In the genomic region with DNA sequence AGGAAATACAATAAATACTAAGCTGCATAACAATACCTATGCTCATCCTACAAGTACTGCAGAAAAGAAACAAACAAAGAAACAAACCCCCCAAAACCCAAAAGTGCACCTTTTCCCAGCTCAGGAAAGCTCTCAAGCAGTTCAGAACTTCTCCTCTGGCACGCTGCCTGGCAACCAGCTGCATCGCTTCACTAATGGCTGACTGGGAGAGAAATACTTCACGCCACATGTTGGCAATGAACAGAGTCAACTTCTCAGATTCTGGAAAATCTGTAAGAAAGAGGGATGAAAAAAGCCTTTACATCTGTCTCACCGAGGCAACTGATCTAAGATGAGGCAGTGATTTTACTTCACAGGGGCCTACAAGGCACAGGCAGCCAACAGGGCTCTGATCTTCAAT, we compare ENCODE assay signal across 13 mouse cellular contexts. TPM values are rescaled to one million over a fixed set of nuclear protein-coding genes. Genes with fewer than 3 reads are reported as not detected.
DNase-seq lines count a peak whose midpoint lies in the region; ATAC-seq and TF ChIP-seq lines count a peak whose summit lies in the region.
"Had no signal": no experiment of that assay in that cellular context is flagged by ENCODE, and none has a peak within 500 bp of the region (broad histone marks: within the 10 kb centered on the region; RNA-seq: fewer than 3 reads in every experiment).

No protein-coding gene starts in this region.

- no peak overlapping the region for H3K27ac ChIP-seq in heart, adult 2 months
- H3K27ac ChIP-seq in heart, embryonic 12.5 days (ENCODE audit: poor library complexity, severe bottlenecking), result no peak overlapping the region
- H3K27ac ChIP-seq: forebrain, embryonic 12.5 days; limb, embryonic 15.5 days; lung, embryonic 15.5 days; midbrain, embryonic 13.5 days had no signal

- no peak overlapping the region for H3K4me2 ChIP-seq in heart, embryonic 12.5 days
- H3K4me2 ChIP-seq: forebrain, embryonic 12.5 days; limb, embryonic 15.5 days; lung, embryonic 15.5 days; midbrain, embryonic 13.5 days had no signal

- H3K4me3 ChIP-seq in heart, adult 2 months, result no peak overlapping the region
- no peak overlapping the region for H3K4me3 ChIP-seq in heart, embryonic 12.5 days
- H3K4me3 ChIP-seq: forebrain, embryonic 12.5 days; limb, embryonic 15.5 days; lung, embryonic 15.5 days; midbrain, embryonic 13.5 days had no signal

- intact Hi-C loops in heart, adult 2 months (cut with DNase I), result no loop called here
- intact Hi-C loops in left cerebral cortex, postnatal 14 days (cut with DNase I), result no loop called here

- TF ChIP-seq POLR2A in heart, adult 2 months (IDR thresholded peaks at IDR 0.05; ENCODE audit: insufficient read depth, low read depth, low read length), result no peak

- H3K4me1 ChIP-seq in heart, adult 2 months (ENCODE audit: control insufficient read depth, insufficient read depth, low read length), result no peaks in the 10 kb centered on the region
- H3K4me1 ChIP-seq in heart, embryonic 12.5 days (replicated peaks), result no peaks in the 10 kb centered on the region
- H3K4me1 ChIP-seq: forebrain, embryonic 12.5 days; limb, embryonic 15.5 days; midbrain, embryonic 13.5 days had no signal

- TF ChIP-seq EP300 in heart, adult 2 months (IDR thresholded peaks at IDR 0.05; ENCODE audit: insufficient read depth, low read depth, low read length), result no peak

- no peaks in the 10 kb centered on the region for H3K9me3 ChIP-seq in heart, embryonic 12.5 days (replicated peaks)
- H3K9me3 ChIP-seq: forebrain, embryonic 12.5 days; limb, embryonic 15.5 days; lung, embryonic 15.5 days; midbrain, embryonic 13.5 days had no signal

- H3K27me3 ChIP-seq in heart, adult 2 months (ENCODE audit: control insufficient read depth, insufficient read depth, low read length), result no peaks in the 10 kb centered on the region
- no peaks in the 10 kb centered on the region for H3K27me3 ChIP-seq in heart, embryonic 12.5 days (replicated peaks)
- H3K27me3 ChIP-seq: forebrain, embryonic 12.5 days; limb, embryonic 15.5 days; lung, embryonic 15.5 days; midbrain, embryonic 13.5 days had no signal

- H3K36me3 ChIP-seq in heart, adult 2 months (ENCODE audit: control insufficient read depth, insufficient read depth, low read length), result no peaks in the 10 kb centered on the region
- peaks cover 86% of the 10 kb centered on the region for H3K36me3 ChIP-seq in heart, embryonic 12.5 days

- no peak for ATAC-seq in heart, embryonic 12.5 days (ENCODE audit: insufficient number of reproducible peaks, low FRiP score)
- ATAC-seq: midbrain, embryonic 13.5 days had no signal

- H3K79me2 ChIP-seq in heart, adult 2 months (replicated peaks; ENCODE audit: control insufficient read depth, insufficient read depth, low read length), result no peaks in the 10 kb centered on the region

- 71% methylated on average over 4 of the region's 4 CpGs for WGBS in heart, adult 2 months
- 85% methylated on average over 4 of the region's 4 CpGs for WGBS in heart, embryonic 12.5 days

- H3K9ac ChIP-seq in heart, adult 2 months (ENCODE audit: low read depth, low read length), result no peak overlapping the region
- no peak overlapping the region for H3K9ac ChIP-seq in heart, embryonic 12.5 days
- H3K9ac ChIP-seq: forebrain, embryonic 12.5 days; limb, embryonic 15.5 days; lung, embryonic 15.5 days; midbrain, embryonic 13.5 days had no signal

- peak; percentile 21 to 52 for DNase-seq in heart, adult 2 months
- DNase-seq in left cerebral cortex, postnatal 14 days (ENCODE audit: low spot score in 2 of 2), result peak; percentile 55 to 64
- no peak for DNase-seq in left cerebral cortex, adult 8-10 months (ENCODE audit: low spot score in 2 of 2)
- DNase-seq in brain, adult 2 months (ENCODE audit: low read depth, low spot score), result peak; percentile 75
- DNase-seq in lung, postnatal 25 days (ENCODE audit: low spot score), result peak; percentile 6
- DNase-seq in T-cell, adult 2 months (ENCODE audit: low spot score), result no peak
- DNase-seq in neural tube, embryonic 10.5 days (ENCODE audit: extremely low spot score, low spot score), result no peak
- DNase-seq: thymus, postnatal 36 days had no signal

- no peak for TF ChIP-seq CTCF in heart, adult 2 months (IDR thresholded peaks at IDR 0.05)

RNA-seq across cellular contexts. Expression of a gene that starts 38.5 kb away (rescaled TPM):
- 10 to 100 TPM; 25.7 to 30.4 TPM for total RNA-seq in heart, adult 2 months (2021)
- 24.3 and 44.7 TPM in 2 replicates for polyA plus RNA-seq in heart, adult 2 months (2012; rRNA removed)
- 19.3 and 20.1 TPM in 2 replicates for polyA plus RNA-seq in heart, embryonic 12.5 days (2016; fragmentation: Nextera tagmentation; extraction: Ambion mirVana)
- total RNA-seq in left cerebral cortex, postnatal 14 days (2021), result 10 to 100 TPM; 66.6 to 69.5 TPM
- total RNA-seq in left cerebral cortex, adult 8-10 months (2022), result 10 to 100 TPM; 65.6 to 70.7 (median 68.6) TPM

Comparison
In these comparisons a context has a peak if more than half of its experiments do, and no peak if none do; other contexts are left out.
1. DNase-seq: peak in heart, adult 2 months (2 of 2), left cerebral cortex, postnatal 14 days (2 of 2), brain, adult 2 months (single experiment) and lung, postnatal 25 days (single experiment); none in left cerebral cortex, adult 8-10 months (0 of 2), T-cell, adult 2 months (single experiment) and neural tube, embryonic 10.5 days (single experiment).